ENCODE assay signal across 21 mouse cellular contexts in the genomic region with DNA sequence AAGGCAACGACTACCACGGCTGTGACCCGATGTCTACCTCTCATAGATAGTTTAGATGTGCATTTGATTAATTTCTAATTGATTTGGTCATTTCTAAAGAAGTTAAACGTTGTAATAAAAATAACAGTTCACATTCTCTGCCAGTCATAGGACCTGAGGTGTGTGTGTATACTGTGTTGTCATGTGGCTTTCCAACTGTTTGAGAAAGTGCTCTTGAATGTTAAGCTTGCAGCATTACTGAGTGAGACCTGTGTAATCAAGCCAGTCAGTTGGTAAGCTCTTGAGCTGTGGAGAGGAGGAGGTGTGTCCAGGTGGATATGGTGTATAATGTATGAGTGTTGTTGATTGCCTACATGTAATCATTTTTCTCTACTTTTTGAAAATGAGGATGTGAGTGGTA.
"Had no signal": no experiment of that assay in that cellular context is flagged by ENCODE, and none has a peak within 500 bp of the region (broad histone marks: within the 10 kb centered on the region; RNA-seq: fewer than 3 reads in every experiment).

No protein-coding gene starts in this region.

- H3K9ac ChIP-seq: limb, embryonic 15.5 days; liver, embryonic 12.5 days; liver, embryonic 14.5 days; lung, embryonic 15.5 days; midbrain, embryonic 12.5 days; neural tube, embryonic 13.5 days; neural tube, embryonic 15.5 days; stomach, embryonic 15.5 days had no signal

- H3K27me3 ChIP-seq: limb, embryonic 15.5 days; liver, embryonic 12.5 days; lung, embryonic 15.5 days; midbrain, embryonic 12.5 days; neural tube, embryonic 13.5 days; neural tube, embryonic 15.5 days; stomach, embryonic 15.5 days had no signal

- H3K4me2 ChIP-seq: limb, embryonic 15.5 days; liver, embryonic 12.5 days; lung, embryonic 15.5 days; midbrain, embryonic 12.5 days; neural tube, embryonic 13.5 days; neural tube, embryonic 15.5 days; stomach, embryonic 15.5 days had no signal

- DNase-seq: midbrain, embryonic 14.5 days; retina, postnatal 1 day; right cerebral cortex, adult 18-20 months; right cerebral cortex, postnatal 25 days; right cerebral cortex, postnatal 4 days; spleen, adult 18-20 months; thymus, adult 2 months; thymus, postnatal 14 days; thymus, postnatal 36 days had no signal

- H3K9me3 ChIP-seq: limb, embryonic 15.5 days; liver, embryonic 12.5 days; lung, embryonic 15.5 days; midbrain, embryonic 10.5 days; midbrain, embryonic 12.5 days; neural tube, embryonic 13.5 days; neural tube, embryonic 15.5 days; stomach, embryonic 15.5 days had no signal

- H3K4me3 ChIP-seq: limb, embryonic 15.5 days; liver, embryonic 12.5 days; lung, embryonic 15.5 days; midbrain, embryonic 10.5 days; midbrain, embryonic 12.5 days; myocyte; neural tube, embryonic 13.5 days; neural tube, embryonic 15.5 days; stomach, embryonic 15.5 days had no signal

- H3K4me1 ChIP-seq: neural tube, embryonic 13.5 days; stomach, embryonic 15.5 days had no signal

- ATAC-seq: midbrain, embryonic 16.5 days had no signal

- H3K27ac ChIP-seq: limb, embryonic 15.5 days; liver, embryonic 12.5 days; liver, embryonic 14.5 days; lung, embryonic 15.5 days; midbrain, embryonic 10.5 days; midbrain, embryonic 12.5 days; neural tube, embryonic 13.5 days; neural tube, embryonic 15.5 days; stomach, embryonic 15.5 days; stomach, postnatal 0 days had no signal
